9 mouse cellular contexts compared by ENCODE assay signal in genomic region chr15:98726746-98727145, GRCm38 (mm10). TPM values are rescaled to one million over a fixed set of nuclear protein-coding genes. Genes with fewer than 3 reads are reported as not detected.
DNase-seq lines count a peak whose midpoint lies in the region; ATAC-seq and TF ChIP-seq lines count a peak whose summit lies in the region.
"Had no signal": no experiment of that assay in that cellular context is flagged by ENCODE, and none has a peak within 500 bp of the region (broad histone marks: within the 10 kb centered on the region; RNA-seq: fewer than 3 reads in every experiment).

No protein-coding gene starts in this region.

- H3K4me1 ChIP-seq in heart, embryonic 11.5 days (ENCODE audit: control insufficient read depth, insufficient read depth, low read length): peaks cover 7% of the 10 kb centered on the region
- peaks cover 64% of the 10 kb centered on the region for H3K4me1 ChIP-seq in E14TG2a.4 (replicated peaks; ENCODE audit: low read depth, low read length)
- H3K4me1 ChIP-seq in forebrain, postnatal 0 days (ENCODE audit: insufficient read depth): 0 out of 2 replicates have a peak, but pooled peaks cover 9% of the 10 kb centered on the region
- H3K4me1 ChIP-seq in liver, embryonic 14.5 days (replicated peaks; ENCODE audit: control insufficient read depth in 2 of 2, insufficient read depth in 2 of 2, low read length in 1 of 2): peaks cover 0 to 11% of the 10 kb centered on the region in 2 experiments; a peak in 2 of 4 replicates

- 45% methylated on average over 7 of the region's 7 CpGs for WGBS in heart, embryonic 11.5 days (ENCODE audit: insufficient replicate concordance)
- 44% methylated on average over 7 of the region's 7 CpGs for WGBS in forebrain, postnatal 0 days
- 45% methylated on average over 7 of the region's 7 CpGs for WGBS in liver, embryonic 14.5 days (ENCODE audit: insufficient replicate concordance)

- H3K27me3 ChIP-seq in heart, embryonic 11.5 days (ENCODE audit: control insufficient read depth, insufficient read depth, low read length): peaks cover 9% of the 10 kb centered on the region
- peaks cover 27% of the 10 kb centered on the region for H3K27me3 ChIP-seq in E14TG2a.4 (ENCODE audit: insufficient read depth, low read length)
- 0 out of 2 replicates have a peak, but pooled peaks cover 11% of the 10 kb centered on the region for H3K27me3 ChIP-seq in forebrain, postnatal 0 days (ENCODE audit: insufficient read depth, low read length)
- H3K27me3 ChIP-seq in liver, embryonic 14.5 days (ENCODE audit: control insufficient read depth, insufficient read depth, low read length): peaks cover 13% of the 10 kb centered on the region

- TF ChIP-seq EP300 in liver, embryonic 14.5 days (IDR thresholded peaks at IDR 0.05; ENCODE audit: low read depth): no peak

- H3K4me3 ChIP-seq in heart, embryonic 11.5 days (ENCODE audit: low read depth, low read length): peak overlapping the region; percentile 57
- peak overlapping the region; percentile 85 for H3K4me3 ChIP-seq in E14TG2a.4 (replicated peaks; ENCODE audit: low read length)
- H3K4me3 ChIP-seq in forebrain, postnatal 0 days (ENCODE audit: low read depth, low read length): 0 out of 2 replicates have a peak overlapping the region, but pooled peaks have one; percentile 33
- peak overlapping the region; percentile 61 to 73 for H3K4me3 ChIP-seq in liver, embryonic 14.5 days (ENCODE audit: insufficient read depth in 1 of 2, low read depth in 2 of 2, low read length in 2 of 2)
- H3K4me3 ChIP-seq in layer of hippocampus, adult 2 months: no peak overlapping the region

- no peak for TF ChIP-seq CTCF in E14TG2a.4 (conservative IDR thresholded peaks at IDR 0.05; ENCODE audit: low read length)
- TF ChIP-seq CTCF in forebrain, postnatal 0 days (IDR thresholded peaks at IDR 0.05; ENCODE audit: low read depth): no peak
- no peak for TF ChIP-seq CTCF in liver, embryonic 14.5 days (IDR thresholded peaks at IDR 0.05; ENCODE audit: low read depth)
- TF ChIP-seq CTCF in layer of hippocampus, adult 2 months (conservative IDR thresholded peaks at IDR 0.05): no peak

- no peaks in the 10 kb centered on the region for H3K36me3 ChIP-seq in heart, embryonic 11.5 days (ENCODE audit: control insufficient read depth, insufficient read depth, low read length)
- H3K36me3 ChIP-seq in E14TG2a.4 (ENCODE audit: insufficient read depth, low read length): no peaks in the 10 kb centered on the region
- no peaks in the 10 kb centered on the region for H3K36me3 ChIP-seq in forebrain, postnatal 0 days (ENCODE audit: insufficient read depth)
- no peaks in the 10 kb centered on the region for H3K36me3 ChIP-seq in liver, embryonic 14.5 days (replicated peaks; ENCODE audit: control insufficient read depth, insufficient read depth, low read depth)

- no peak overlapping the region for H3K27ac ChIP-seq in heart, embryonic 11.5 days (ENCODE audit: low read depth, low read length)
- no peak overlapping the region for H3K27ac ChIP-seq in forebrain, postnatal 0 days (ENCODE audit: low read depth, low read length)
- H3K27ac ChIP-seq in liver, embryonic 14.5 days: no peak overlapping the region
- no peak overlapping the region for H3K27ac ChIP-seq in layer of hippocampus, adult 2 months

- intact Hi-C loops in heart, postnatal 25 days (cut with DNase I): no loop called here

- no peak for DNase-seq in heart, postnatal 25 days (ENCODE audit: low spot score)
- DNase-seq in forebrain, postnatal 0 days: no peak
- no peak for DNase-seq in liver, embryonic 14.5 days (ENCODE audit: low read depth in 3 of 3, low spot score in 3 of 3)
- no peak for DNase-seq in layer of hippocampus, adult 9-10 months (ENCODE audit: low spot score)
- DNase-seq in layer of hippocampus, adult 2 months (ENCODE audit: low spot score in 2 of 2): no peak
- DNase-seq in c-Kit-positive CD71-positive TER-119-positive erythroid progenitor cells, embryonic 14.5 days (ENCODE audit: low spot score): no peak
- DNase-seq: adrenal gland, adult 8-10 months had no signal

- no peak overlapping the region; the same call in 1 of the 2 replicates for H3K9ac ChIP-seq in heart, embryonic 11.5 days (ENCODE audit: low read depth, low read length)
- no peak overlapping the region for H3K9ac ChIP-seq in forebrain, postnatal 0 days
- no peak overlapping the region for H3K9ac ChIP-seq in liver, embryonic 14.5 days (replicated peaks)

- H3K9me3 ChIP-seq in heart, embryonic 11.5 days (replicated peaks; ENCODE audit: control insufficient read depth, low read length): no peaks in the 10 kb centered on the region
- H3K9me3 ChIP-seq in E14TG2a.4 (ENCODE audit: low read length): no peaks in the 10 kb centered on the region
- no peaks in the 10 kb centered on the region for H3K9me3 ChIP-seq in forebrain, postnatal 0 days (ENCODE audit: low read length)
- no peaks in the 10 kb centered on the region for H3K9me3 ChIP-seq in liver, embryonic 14.5 days (ENCODE audit: control insufficient read depth, low read length)

- H3K4me2 ChIP-seq in heart, embryonic 11.5 days: peak overlapping the region; percentile 100
- peak overlapping the region; percentile 79 for H3K4me2 ChIP-seq in forebrain, postnatal 0 days (ENCODE audit: low read depth)
- H3K4me2 ChIP-seq in liver, embryonic 14.5 days (ENCODE audit: low read depth): peak overlapping the region; percentile 77

- ATAC-seq in heart, embryonic 11.5 days (replicated peaks; ENCODE audit: insufficient number of reproducible peaks, low FRiP score, low TSS enrichment): no peak
- ATAC-seq in forebrain, postnatal 0 days: no peak
- ATAC-seq in liver, embryonic 14.5 days (ENCODE audit: insufficient read depth): no peak

RNA-seq across cellular contexts. Expression of gene Fkbp11, which starts 1.3 kb away (rescaled TPM):
- polyA plus RNA-seq in heart, embryonic 11.5 days (2014; fragmentation: Nextera tagmentation; extraction: Ambion mirVana): 20.4 and 21.1 TPM in 2 replicates
- total RNA-seq in heart, postnatal 25 days (2021): 1 to 10 TPM; 4.7 to 7.2 TPM
- total RNA-seq in forebrain, postnatal 0 days (2014; rRNA removed): 0.90 and 2.9 TPM in 2 replicates
- polyA plus RNA-seq in forebrain, postnatal 0 days (2015; fragmentation: Nextera tagmentation; extraction: Ambion mirVana): 5.2 and 5.3 TPM in 2 replicates
- polyA plus RNA-seq in liver, embryonic 14.5 days (2012; rRNA removed): 61.1 and 70.1 TPM in 2 replicates
- polyA plus RNA-seq in liver, embryonic 14.5 days (2014; fragmentation: Nextera tagmentation; extraction: Ambion mirVana): 119 and 123 TPM in 2 replicates
- total RNA-seq in layer of hippocampus, adult 2 months (2021): 1 to 10 TPM in 1 of 2 experiments, under 1 TPM in 1; 0.66 to 1.3 TPM

RNA-seq across cellular contexts. Expression of gene Ccdc65, which starts 18.7 kb away (rescaled TPM):
- polyA plus RNA-seq in heart, embryonic 11.5 days (2014; fragmentation: Nextera tagmentation; extraction: Ambion mirVana): 0.23 and 0.37 TPM in 2 replicates
- total RNA-seq in heart, postnatal 25 days (2021): under 1 TPM in 1 of 2 experiments, not detected in 1; 0.18 TPM
- total RNA-seq in forebrain, postnatal 0 days (2014; rRNA removed): 6.1 and 8.2 TPM in 2 replicates
- polyA plus RNA-seq in forebrain, postnatal 0 days (2015; fragmentation: Nextera tagmentation; extraction: Ambion mirVana): 5.6 and 10.5 TPM in 2 replicates
- polyA plus RNA-seq in liver, embryonic 14.5 days (2012; rRNA removed): 0.01 TPM in 1 of 2 replicates, not detected in the other
- polyA plus RNA-seq in liver, embryonic 14.5 days (2014; fragmentation: Nextera tagmentation; extraction: Ambion mirVana): not detected in 2 replicates
- total RNA-seq in layer of hippocampus, adult 2 months (2021): 1 to 10 TPM; 6.7 to 9.5 TPM

RNA-seq across cellular contexts. Expression of gene Arf3, which starts 36.3 kb away (rescaled TPM):
- 22.8 and 30.7 TPM in 2 replicates for polyA plus RNA-seq in heart, embryonic 11.5 days (2014; fragmentation: Nextera tagmentation; extraction: Ambion mirVana)
- total RNA-seq in heart, postnatal 25 days (2021): 10 to 100 TPM; 18.5 to 20.8 TPM
- total RNA-seq in forebrain, postnatal 0 days (2014; rRNA removed): 99.6 and 116 TPM in 2 replicates
- 62.5 and 104 TPM in 2 replicates for polyA plus RNA-seq in forebrain, postnatal 0 days (2015; fragmentation: Nextera tagmentation; extraction: Ambion mirVana)
- 16.4 and 18.1 TPM in 2 replicates for polyA plus RNA-seq in liver, embryonic 14.5 days (2012; rRNA removed)
- 6.6 and 7.9 TPM in 2 replicates for polyA plus RNA-seq in liver, embryonic 14.5 days (2014; fragmentation: Nextera tagmentation; extraction: Ambion mirVana)
- 100 to 1,000 TPM; 820 to 852 TPM for total RNA-seq in layer of hippocampus, adult 2 months (2021)

RNA-seq across cellular contexts. Expression of gene Rnd1, which starts 49.5 kb away (rescaled TPM):
- 1.2 and 1.6 TPM in 2 replicates for polyA plus RNA-seq in heart, embryonic 11.5 days (2014; fragmentation: Nextera tagmentation; extraction: Ambion mirVana)
- 1 to 10 TPM; 1.3 to 1.5 TPM for total RNA-seq in heart, postnatal 25 days (2021)
- 34.1 and 56.6 TPM in 2 replicates for total RNA-seq in forebrain, postnatal 0 days (2014; rRNA removed)
- 20.9 and 24.1 TPM in 2 replicates for polyA plus RNA-seq in forebrain, postnatal 0 days (2015; fragmentation: Nextera tagmentation; extraction: Ambion mirVana)
- 0.25 and 0.67 TPM in 2 replicates for polyA plus RNA-seq in liver, embryonic 14.5 days (2012; rRNA removed)
- polyA plus RNA-seq in liver, embryonic 14.5 days (2014; fragmentation: Nextera tagmentation; extraction: Ambion mirVana): 0.24 and 0.63 TPM in 2 replicates
- total RNA-seq in layer of hippocampus, adult 2 months (2021): 1 to 10 TPM; 6.4 to 6.9 TPM

RNA-seq across cellular contexts. Expression of gene Wnt10b, which starts 51.2 kb away (rescaled TPM):
- polyA plus RNA-seq in heart, embryonic 11.5 days (2014; fragmentation: Nextera tagmentation; extraction: Ambion mirVana): not detected in 2 replicates
- under 1 TPM; 0.34 to 0.57 TPM for total RNA-seq in heart, postnatal 25 days (2021)
- 0.31 and 1.1 TPM in 2 replicates for total RNA-seq in forebrain, postnatal 0 days (2014; rRNA removed)
- not detected in 2 replicates for polyA plus RNA-seq in forebrain, postnatal 0 days (2015; fragmentation: Nextera tagmentation; extraction: Ambion mirVana)
- polyA plus RNA-seq in liver, embryonic 14.5 days (2012; rRNA removed): 0.03 TPM in 2 replicates
- polyA plus RNA-seq in liver, embryonic 14.5 days (2014; fragmentation: Nextera tagmentation; extraction: Ambion mirVana): not detected in 2 replicates
- total RNA-seq in layer of hippocampus, adult 2 months (2021): under 1 TPM; 0.15 to 0.38 TPM
